Mouse (Mus musculus) A20 (cell line): Measurements from ENCODE around the gene Srrd.

Source experiments
- DNase-seq: peaks from one replicate; pipeline ENCODE4 v3.0.0-alpha.2; 2011; ENCODE audit warnings: low read depth, low spot score

The Srrd gene

GRCm38 (mm10) chr5:112289819-112290535, 52.9 kb downstream of the Srrd start:
- no peak for DNase-seq

GRCm38 (mm10) chr5:112289236-112289635, 53.6 kb downstream of the Srrd start:
- no peak for DNase-seq

DNA sequence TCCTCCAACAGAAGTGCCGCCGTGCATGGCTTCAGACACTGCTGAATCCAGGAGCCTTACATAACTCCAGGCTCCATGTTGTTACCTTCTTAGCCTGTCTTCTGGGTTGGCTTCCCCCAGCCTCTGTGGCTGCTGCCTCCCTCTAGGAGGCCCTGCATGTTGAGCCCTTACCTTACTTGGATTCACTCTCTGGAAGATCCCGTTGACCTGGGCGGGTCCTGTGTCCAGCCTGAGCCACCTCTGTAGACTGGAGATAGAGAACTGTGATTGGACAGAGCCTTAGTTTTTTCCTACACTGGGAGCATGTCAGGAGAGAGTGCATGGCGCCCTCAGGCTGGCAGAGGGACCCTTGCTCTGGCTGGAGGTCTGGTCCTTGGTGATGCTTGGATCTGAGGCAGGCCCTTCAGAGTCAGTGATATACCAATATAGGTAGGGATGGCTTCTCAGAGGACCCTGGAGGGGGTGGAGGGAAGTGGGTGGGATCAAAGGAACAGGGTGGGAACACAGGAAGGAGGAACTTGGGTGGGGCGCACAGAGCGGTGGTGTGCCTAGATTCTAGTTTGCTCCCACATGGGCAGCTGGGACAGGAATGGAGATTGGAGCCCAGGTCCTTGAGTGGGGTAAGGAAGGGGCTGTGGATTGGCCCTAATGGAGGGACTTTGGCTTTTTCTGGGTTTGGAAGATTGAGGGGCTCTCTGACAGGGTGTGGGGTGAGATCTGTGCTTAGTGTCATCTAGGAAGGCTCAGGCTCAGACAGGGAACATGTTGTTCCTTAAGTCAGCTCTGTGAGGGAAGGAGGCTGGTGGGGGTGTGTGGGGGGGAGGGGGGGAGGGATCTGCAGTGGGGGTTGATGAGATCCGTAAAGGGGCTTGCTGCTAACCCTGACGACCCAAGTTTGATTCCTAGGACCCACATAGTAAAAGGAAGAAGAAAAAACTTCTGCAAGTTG, 54.4 kb downstream of the Srrd start:
- no peak for DNase-seq

GRCm38 (mm10) chr5:112287652-112288051, 55.2 kb downstream of the Srrd start:
- DNase-seq: no peak
